Mouse (Mus musculus): ENCODE results near the gene Olfr154. TPM values are rescaled to one million over a fixed set of nuclear protein-coding genes. Genes with fewer than 3 reads are reported as not detected.
"Not testable (repeated sequence)": the region's sequence is repeated elsewhere in the genome, so short reads cannot be mapped to it uniquely, and the experiment has no call there.

The Olfr154 gene
- total RNA-seq (2021): not detected
- long read RNA-seq, experiment 1: 0 reads
- long read RNA-seq, experiment 2: 0 reads

DNA sequence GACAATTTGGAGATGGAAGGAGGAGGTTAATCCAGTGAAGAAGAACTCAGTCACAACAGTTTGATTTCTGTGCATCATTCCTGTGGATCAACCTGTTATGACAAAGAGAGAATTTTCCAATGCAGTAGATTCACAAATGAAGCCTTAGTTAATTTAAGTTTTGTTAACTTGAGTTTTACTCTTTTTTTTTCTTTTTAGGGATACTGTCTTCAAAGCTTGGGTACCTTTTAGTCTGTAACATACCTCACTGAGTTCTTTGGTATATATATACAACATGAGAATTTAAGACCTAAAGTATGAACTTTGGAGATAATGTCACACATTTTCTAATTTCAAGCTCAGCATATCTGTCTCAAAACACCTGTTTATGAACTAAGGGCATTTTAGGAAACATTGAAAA lies at the start of gene Olfr154:
Gene Olfr154 (minus strand): TSS at position 101 of the 400 bp plus-strand sequence.
- DNase-seq: not testable (repeated sequence)

DNA sequence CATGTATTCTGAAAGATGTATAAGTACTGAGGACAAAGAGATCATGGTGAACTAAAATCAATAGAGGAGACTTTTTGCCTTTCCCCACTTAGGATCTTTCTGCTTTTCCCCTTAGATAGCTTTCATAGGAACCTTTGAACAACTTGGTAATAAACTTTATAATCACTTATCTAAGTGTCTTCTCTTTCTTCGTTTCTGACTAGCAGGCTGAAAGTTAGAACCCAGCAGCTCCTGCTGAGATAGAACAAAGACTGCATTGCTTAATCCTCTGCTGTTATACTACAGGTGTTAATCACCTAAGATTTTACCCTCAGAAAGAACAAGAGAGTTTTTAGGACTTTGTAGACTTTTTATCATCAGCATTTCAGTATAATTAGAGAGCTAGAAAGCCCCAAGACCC lies 46.9 kb upstream of the Olfr154 start:
- no peak for DNase-seq

DNA sequence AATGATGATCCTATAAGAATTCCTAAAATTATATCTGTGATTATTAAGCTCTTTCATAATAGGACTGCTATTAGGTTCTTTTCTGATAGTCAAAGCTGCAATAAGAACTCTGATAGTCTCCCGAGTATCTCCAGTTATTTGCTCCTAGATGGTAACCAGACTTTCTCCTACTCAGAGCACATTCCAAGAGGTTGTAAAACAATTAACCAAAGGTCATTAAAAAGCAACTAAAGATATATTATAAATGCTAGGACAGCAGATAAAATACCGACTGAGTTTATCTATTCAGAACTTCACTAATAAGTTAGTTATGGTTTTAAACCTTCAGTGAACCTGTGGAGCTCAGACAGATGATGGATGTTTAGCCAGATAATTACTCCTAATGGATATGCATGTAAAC lies 46.4 kb upstream of the Olfr154 start:
- not testable (repeated sequence) for DNase-seq

- no peak for DNase-seq
Observed at GRCm38 (mm10) chr2:85689131-85689530, 24.9 kb upstream of the Olfr154 start, which contains the start of gene Olfr1008. Olfr1008 (plus strand) TSS chr2:85689431.

DNA sequence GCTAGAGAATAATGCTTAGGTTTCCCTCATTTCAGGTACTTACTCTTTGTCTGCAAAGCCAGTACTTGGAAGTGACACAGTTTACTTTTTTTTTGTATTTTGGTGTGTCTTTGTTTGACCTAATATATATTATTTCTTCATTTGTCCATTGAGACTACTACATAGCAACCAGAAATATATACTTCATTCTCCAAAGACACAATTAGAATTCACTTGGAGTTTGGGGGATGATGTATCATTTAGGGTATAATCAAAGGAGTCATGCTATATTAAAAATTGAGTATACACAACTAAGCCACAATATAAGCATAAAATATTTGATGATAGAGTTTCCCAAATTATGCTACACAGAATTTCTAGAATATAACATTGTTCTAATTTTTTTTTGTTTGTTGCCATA lies 14.4 kb upstream of the Olfr154 start, which contains the start of gene Olfr1006:
Gene Olfr1006 (minus strand): TSS at position 101 of the 400 bp plus-strand sequence.
- no peak for DNase-seq

DNA sequence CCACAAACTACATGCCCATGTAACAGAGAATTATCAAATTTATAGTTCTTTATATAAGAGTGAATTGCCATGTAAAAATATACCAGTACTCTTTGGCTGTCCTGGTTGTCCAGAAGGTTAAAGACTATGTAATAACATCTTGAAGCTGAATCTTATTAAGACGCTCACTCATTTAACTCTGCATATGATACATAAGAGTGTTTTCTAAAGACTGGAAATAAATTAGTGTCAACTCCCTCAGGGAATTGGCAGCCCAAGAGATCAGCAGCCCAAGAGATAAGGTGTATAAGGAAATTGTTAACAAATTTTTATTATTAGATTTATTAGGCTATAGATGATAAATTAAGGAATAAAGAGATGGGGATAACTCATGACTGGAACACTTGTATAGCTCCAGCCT lies 13.7 kb downstream of the Olfr154 start, which contains the start of gene Olfr1002:
Gene Olfr1002 (minus strand): TSS at position 101 of the 400 bp plus-strand sequence.
- no peak for DNase-seq

Other genes with a start within 250 kb of the Olfr154 start
- not detected for gene Olfr993, start 249.6 kb downstream of the Olfr154 start, total RNA-seq (2021)
- gene Olfr994, start 228.0 kb downstream of the Olfr154 start, total RNA-seq (2021): not detected
- not detected for gene Olfr995, start 220.8 kb downstream of the Olfr154 start, total RNA-seq (2021)
- not detected for gene 4833423E24Rik, start 145.4 kb downstream of the Olfr154 start, total RNA-seq (2021)
- gene Olfr996, start 85.2 kb downstream of the Olfr154 start, total RNA-seq (2021): not detected
- gene Olfr998, start 75.5 kb downstream of the Olfr154 start, total RNA-seq (2021): not detected
- not detected for gene Olfr1000, start 52.6 kb downstream of the Olfr154 start, total RNA-seq (2021)
- not detected for gene Olfr1002, start 13.8 kb downstream of the Olfr154 start, total RNA-seq (2021)
- not detected for gene Olfr1006, start 14.3 kb upstream of the Olfr154 start, total RNA-seq (2021)
- gene Olfr1008, start 25.0 kb upstream of the Olfr154 start, total RNA-seq (2021): not detected
- gene Olfr1009, start 51.0 kb upstream of the Olfr154 start, total RNA-seq (2021): not detected
- not detected for gene Olfr1012, start 98.3 kb upstream of the Olfr154 start, total RNA-seq (2021)
- gene Olfr1013, start 102.6 kb upstream of the Olfr154 start, total RNA-seq (2021): not detected
- gene Olfr1014, start 108.3 kb upstream of the Olfr154 start, total RNA-seq (2021): not detected
- not detected for gene Olfr1015, start 117.6 kb upstream of the Olfr154 start, total RNA-seq (2021)
- gene Olfr1016, start 138.1 kb upstream of the Olfr154 start, total RNA-seq (2021): not detected
- gene Olfr1018, start 154.0 kb upstream of the Olfr154 start, total RNA-seq (2021): not detected
- gene Olfr1019, start 181.0 kb upstream of the Olfr154 start, total RNA-seq (2021): not detected
- not detected for gene Olfr1020, start 182.6 kb upstream of the Olfr154 start, total RNA-seq (2021)
- gene Olfr1022, start 204.1 kb upstream of the Olfr154 start, total RNA-seq (2021): not detected
- gene Olfr1023, start 221.2 kb upstream of the Olfr154 start, total RNA-seq (2021): not detected
- not detected for gene Olfr1024, start 240.6 kb upstream of the Olfr154 start, total RNA-seq (2021)